Mouse (Mus musculus): ENCODE data around the gene 2900026A02Rik.

GRCm38 (mm10) chr5:113090750-113091149 is 130.3 kb downstream of the 2900026A02Rik start:
- TF ChIP-seq MAFK (IDR thresholded peaks at IDR 0.05; ENCODE audit: borderline replicate concordance, low read depth, low read length) (no peak), GABPA (IDR thresholded peaks at IDR 0.05; ENCODE audit: low read depth, low read length) (no peak), CTCF (IDR thresholded peaks at IDR 0.05 in 2 of 3, conservative IDR thresholded peaks at IDR 0.05 in 1 of 3; ENCODE audit: control insufficient read depth in 1 of 3, insufficient read depth in 1 of 3, low read depth in 2 of 3, low read length in 3 of 3, poor library complexity in 1 of 3, severe bottlenecking in 1 of 3) (no peak), MAZ (IDR thresholded peaks at IDR 0.05; ENCODE audit: low read depth, low read length) (no peak), NELFE (IDR thresholded peaks at IDR 0.05; ENCODE audit: low read depth, low read length) (no peak)
